Mouse (Mus musculus): ENCODE data around the gene Tex261.

DNA sequence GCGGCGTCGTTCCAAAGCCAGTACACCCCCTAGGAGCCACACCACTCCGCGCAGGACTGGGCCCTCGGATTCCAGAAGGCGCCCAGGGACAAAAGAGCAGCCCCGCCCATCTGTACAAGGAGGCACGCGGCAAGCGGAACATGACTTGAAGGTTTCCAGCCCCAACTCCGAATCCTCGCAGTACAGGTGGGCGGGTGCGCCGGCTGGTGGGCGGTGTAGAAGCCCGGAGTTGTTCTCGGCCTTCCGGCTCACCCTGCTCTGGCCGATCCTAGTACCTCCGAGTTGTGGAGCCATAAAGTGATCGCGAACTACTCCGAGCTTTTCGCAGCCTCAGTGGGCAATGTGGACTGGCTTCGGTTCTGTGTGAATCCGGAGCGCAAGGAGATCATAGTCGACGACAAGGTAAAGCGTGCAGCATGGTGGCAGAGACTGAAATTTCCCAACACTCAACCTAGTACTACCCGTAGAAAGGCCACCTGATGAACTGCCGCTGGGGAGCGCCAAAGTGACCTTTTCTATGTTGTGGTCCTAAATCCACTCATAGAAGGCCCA lies 12.7 kb downstream of the Tex261 start:
- TF ChIP-seq POLR2A (IDR thresholded peaks at IDR 0.05; ENCODE audit: low read depth, low read length): no peak
- TF ChIP-seq CTCF (conservative IDR thresholded peaks at IDR 0.05; ENCODE audit: insufficient read depth, insufficient read length, low read depth, low read length): peak; percentile 31

Measured in kidney, adult 2 months (tissue).